Mouse (Mus musculus) heart, adult 8-10 months (tissue): ENCODE measurements at regions not wholly inside any gene's neighbourhood (a gene's known extent, or its start where the extent isn't known, plus 50 kb on each side); places are given as distances from the start of the nearest gene placed in this dataset.
A peak's percentile ranks its signal among the peaks of the same experiment; 100 is the strongest.
"Not testable (repeated sequence)": the region's sequence is repeated elsewhere in the genome, so short reads cannot be mapped to it uniquely, and the experiment has no call there.

Experiments used
- DNase-seq: peaks from one replicate; pipeline ENCODE4 v3.0.0; 2022; ENCODE audit warnings: low spot score

DNA sequence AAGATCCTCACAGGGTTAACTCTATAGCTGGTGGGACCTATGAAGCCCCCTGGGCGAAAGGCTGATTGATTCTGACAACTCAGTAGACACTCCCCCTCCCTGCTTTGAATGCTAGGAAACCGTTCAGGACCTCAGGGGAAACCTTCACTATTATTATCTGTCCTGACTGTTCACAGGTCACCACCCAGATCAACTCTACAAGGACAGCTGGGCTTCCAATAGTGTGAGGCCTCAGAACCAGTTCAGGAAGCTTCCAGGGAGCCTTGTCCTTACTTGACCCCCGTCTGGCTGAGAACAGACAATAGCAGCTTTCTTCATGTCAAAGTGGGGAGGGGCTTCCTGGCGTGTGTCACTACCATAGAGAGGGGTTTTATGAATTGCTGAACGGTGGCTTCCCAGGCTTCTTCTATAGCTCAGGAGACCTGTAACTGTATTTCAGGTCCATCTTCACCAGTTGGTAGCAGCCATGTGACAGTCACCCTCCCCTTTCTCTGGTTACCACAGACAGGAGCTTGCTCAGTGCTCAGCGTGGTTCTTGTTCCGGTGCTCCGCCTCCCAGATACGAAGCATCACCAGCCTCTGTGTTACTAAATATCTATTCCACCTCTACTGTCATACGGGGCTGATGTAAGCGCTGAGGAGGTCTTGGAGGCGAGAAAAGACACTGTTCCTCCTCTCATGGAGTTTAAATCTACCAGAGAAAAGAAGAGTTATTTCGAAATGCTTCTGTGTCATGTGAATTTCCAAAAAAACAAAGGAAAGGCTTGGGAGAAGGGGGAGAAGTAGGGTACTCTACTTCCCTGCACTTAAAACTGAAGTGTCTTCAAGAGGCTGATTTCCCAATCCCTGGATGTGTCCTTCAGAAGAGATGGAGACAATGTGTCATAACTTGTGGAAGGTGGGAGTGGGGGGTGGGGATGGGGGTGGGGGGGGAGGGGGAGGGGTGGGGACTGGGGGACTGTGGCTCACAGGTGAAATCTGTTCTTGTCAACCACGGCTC, 96.9 kb downstream of the Vcpkmt start:
- peak; percentile 83 for DNase-seq

DNA sequence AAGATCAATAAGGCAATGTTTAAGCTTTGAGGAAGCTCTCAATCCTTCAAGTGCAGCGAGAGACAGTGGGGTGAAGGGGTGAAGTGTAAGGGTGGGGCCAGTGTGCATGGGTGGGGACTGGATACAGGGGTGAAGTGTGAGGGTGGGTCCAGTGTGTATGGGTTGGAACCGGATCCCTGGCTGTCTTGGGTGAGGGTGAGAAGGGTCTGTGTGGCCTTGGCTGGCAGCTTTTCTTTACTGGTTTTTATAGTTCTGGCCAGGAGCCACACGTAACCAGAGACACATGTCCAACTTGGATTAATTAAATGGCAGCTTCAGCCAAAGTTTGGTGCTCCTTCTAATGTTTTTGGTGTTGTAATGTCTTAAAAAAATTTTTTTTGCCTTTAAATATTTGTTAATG, 101.4 kb downstream of the Vcpkmt start:
- no peak for DNase-seq

DNA sequence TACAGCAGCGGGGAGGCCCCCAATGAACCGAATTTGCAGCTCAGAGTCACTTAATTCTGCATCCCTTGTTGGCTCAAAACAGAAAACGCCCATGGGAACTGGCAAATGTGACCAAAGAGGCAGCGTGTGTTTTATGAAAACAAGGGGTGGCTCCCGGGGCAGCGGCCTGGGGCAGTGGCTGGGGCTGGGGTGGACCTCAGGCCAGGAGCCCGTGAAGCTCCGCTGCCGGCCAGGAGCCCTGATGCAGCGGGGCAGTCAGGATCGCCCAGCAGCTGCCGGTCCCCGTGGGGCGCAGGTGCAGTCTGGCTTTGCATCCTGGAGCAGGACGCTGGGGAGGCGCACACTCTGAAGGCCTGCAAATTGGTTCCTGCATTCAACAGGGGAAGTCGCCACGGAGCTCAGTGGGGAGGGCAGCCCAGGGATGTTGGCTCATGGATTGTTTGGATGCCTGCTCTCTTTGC, 104.4 kb upstream of the Gm9887 start:
- no peak for DNase-seq

DNA sequence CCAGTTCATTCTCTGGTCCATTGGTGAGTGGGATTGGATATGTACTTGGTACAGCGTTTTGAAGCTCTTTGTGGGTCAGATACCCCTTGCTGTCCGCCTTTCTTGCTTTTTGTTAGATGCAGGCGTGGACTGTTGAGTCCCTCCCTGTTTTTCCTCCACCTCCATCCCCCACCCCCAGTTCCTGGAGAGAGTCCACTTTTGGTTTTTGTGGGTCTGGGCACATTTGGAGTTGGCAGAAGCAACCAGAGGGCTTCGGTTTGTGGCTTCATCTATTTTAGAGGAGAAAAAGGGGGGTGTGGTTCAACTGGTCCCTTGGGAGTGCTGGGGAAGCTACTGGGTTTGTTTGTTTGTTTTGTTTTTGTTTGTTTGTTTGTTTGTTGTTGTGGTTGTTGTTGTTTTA, 103.9 kb upstream of the Gm9887 start:
- no peak for DNase-seq

DNA sequence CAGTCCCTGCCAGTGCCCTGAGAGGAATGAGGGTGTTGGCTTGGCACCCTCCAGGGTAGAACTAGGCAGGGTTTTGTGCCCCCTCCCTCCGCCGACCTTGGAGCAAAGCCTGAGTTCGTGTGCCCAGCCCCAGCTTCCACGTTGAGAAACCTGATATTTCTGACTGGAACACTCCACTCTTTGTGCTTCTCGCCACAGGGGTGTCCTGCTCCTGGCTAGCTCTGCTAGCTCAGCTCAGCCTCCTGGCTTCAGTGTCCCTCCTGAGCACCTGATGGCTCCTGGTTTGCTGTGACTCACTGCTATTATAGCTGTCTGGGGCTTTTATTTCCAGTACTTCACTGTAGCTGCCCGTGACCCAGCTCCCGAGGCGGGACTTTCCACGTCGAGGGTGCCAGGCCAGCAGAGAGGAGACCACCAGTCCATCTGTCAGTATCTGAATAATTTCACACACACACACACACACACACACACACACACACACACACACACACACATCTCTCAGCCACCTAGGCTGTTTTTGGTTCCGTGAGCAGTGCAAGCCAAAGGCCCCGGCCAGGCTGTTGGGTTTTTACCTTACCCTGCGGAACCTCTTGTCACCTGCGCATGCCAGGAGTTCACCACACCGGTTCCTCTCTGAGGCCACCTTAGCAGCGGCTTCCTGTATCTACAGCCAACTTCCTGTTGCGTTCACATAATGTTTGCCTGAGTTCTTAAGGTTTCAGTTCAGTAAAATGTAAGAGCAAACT, 102.8 kb upstream of the Gm9887 start:
- no peak for DNase-seq

DNA sequence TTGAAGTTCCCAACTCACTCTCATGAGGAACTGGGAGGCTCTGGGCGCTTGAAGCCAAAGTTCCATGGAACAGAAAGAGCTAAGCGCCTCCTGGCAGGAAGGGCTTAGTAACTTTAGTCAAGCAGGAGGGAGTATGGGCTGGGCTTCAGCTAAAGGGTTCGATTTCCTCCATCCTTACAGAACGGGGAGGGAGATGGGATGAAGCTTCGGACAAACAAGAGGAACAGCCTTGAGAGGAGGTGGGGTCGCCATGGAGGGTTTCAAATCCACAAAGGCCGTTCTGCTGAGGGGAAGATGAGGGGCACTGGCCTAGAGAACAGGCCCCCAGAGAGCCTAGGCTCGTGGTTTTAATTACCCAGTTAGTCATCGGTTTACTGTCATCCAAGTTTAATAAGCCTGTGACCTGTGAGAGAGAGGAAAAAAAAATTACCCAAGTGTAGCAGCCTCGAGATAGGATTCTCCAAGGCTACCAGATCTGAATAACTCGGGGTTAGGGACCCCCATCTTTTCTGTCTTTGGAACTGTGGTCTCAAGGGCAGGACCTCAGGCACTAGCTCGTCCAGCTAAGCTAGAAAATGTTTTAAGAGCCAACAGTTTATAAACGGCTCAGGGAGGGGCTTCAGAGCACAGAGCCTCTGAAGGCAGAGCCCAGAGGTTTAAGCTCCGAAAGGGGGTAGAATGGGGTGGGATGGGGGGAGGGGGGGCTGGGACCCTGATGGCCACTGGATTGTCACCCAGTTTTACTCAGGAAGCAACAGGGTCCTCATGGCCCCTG, 102.1 kb upstream of the Gm9887 start:
- peak; percentile 63 for DNase-seq

DNA sequence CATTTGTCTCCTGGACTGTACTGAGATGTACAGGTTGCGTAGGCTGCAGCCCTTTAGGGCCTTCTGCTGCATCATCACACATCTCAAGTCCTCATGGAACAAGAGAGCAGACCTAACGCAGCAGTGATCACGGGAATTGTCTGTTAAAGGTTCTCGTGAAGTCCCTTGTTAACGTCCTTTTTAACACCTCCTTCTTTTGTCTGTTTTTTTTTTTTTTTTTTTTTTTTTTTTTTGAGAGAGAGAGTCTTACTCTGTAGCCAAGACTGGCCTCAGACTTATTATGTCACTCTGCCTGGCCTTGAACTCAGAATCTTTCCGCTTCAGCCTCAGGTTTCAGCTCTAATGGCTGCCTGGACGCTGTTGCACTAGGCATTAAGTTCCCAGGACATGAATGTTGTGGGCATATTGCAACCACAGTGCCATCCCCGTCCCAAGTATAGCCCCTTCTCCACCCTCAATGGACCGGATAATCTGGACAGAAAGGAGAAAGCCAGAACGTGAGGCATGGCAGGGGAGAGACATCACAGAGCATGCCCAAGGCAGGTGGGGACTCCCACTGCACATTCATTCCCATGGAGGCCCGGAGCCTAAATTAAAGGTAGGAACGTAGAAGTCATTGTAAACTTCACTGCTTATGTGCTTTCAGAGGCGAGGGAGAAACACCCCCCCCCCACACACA, 101.3 kb upstream of the Gm9887 start:
- DNase-seq, result no peak

DNA sequence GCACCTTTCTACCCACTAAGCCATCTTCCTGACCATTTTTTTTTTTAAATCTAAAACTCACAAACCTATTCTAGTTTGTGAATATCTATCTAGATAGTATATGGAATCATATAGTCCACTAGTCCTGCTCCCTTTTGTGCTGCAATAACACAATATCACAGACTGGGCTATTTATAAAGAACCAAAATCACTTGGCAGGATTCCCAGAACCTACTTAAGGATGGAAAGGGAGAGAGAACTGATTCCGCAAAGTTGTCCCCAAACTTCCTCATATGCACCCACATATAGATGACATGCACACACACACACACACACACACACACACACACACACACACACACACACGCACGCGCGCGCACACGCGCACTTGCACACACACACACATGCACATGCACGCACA, 100.7 kb upstream of the Gm9887 start:
- DNase-seq, result peak; percentile 52

DNA sequence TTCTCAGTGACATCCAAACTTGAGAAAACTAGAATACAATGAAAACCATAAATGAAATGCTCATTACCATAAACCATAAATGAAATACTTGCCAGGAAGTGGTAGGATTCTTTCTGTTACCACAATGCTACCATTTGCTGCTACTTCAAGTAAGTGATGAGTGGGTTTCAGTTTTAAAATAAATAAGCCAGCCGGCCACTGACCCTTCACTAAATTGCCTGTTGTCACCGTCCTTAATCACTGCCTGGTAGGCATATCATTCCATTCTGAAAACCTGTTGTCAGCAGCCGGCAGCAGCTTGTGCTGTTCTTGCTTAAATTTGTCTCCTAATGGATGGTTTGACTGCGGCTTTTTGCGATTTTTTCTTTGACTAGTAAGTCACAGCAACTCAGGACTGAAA, 99.6 kb upstream of the Gm9887 start:
- no peak for DNase-seq

DNA sequence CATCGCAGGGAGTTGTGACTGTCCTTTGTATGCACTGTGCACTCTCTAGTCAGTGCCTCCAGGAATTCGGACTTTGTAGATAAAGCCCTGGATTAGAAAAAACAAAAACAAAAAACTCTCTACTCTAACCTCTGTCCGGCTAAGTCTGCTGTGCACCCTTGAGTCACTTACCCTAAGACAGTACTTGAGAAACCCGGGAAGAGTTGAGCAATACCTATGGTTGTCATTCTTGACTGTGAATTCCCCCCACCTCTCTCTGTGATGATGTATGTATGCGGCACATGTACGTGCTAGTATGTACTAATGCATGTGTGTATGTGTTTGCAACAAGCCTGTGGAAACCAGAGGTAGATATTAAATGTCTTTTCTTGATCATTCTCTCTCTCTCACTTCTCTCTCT, 96.7 kb upstream of the Gm9887 start:
- DNase-seq, result no peak

DNA sequence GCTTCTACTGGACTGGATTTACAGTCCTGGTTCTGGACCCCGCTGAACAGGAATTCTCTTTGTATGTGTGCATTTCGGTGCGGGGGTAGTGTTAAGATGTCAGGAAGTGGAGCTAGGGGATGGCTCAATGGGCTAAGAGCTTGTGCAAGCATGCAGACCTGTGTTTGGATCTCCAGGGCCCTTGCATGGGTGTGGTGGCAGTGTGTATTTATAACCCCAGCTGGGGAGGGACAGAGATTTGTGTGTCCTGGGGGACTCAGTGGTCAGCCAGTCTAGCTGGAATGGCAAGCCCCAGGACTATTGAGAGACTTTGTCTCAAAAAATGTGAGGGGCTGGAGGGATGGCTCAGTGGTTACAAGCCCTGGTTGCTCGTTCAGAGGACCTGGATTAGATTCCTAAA, 95.1 kb upstream of the Gm9887 start:
- DNase-seq, result no peak

DNA sequence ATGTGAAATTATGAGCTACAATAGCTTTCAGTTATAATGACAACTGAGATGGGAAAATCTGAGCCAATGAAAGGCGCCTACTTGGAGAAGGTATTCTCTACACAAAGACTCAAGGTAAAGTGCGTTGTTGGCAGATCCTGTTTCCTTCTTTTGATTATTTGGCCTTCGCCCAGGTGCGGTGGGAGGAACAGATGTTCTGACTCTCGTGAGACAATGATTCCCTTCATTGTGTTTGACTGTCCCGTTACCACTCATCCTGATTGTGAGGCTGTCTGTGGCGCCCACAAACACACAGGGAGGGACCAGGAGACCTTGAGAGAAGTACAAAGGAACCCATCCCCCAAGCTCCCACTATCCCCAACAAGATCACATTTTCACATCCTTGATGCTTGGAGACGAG, 92.6 kb upstream of the Gm9887 start:
- DNase-seq, result no peak

DNA sequence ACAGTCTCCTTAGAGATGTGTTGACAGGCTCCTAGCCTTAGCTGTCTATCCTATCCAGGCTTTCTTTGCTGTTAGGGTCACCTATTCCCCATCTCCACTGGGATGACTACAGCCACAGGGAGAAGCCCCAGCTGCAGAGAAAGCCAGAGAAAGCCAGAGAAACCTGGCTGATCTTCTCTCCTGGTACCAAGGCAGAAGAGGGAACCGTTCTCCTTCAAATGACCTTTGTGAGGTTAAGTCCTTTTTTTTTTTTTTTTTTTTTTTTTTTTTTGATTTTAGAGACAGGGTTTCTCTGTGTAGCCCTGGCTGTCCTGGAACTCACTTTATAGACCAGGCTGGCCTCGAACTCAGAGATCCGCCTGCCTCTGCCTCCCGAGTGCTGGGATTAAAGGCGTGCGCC, 91.1 kb upstream of the Gm9887 start:
- not testable (repeated sequence) for DNase-seq

DNA sequence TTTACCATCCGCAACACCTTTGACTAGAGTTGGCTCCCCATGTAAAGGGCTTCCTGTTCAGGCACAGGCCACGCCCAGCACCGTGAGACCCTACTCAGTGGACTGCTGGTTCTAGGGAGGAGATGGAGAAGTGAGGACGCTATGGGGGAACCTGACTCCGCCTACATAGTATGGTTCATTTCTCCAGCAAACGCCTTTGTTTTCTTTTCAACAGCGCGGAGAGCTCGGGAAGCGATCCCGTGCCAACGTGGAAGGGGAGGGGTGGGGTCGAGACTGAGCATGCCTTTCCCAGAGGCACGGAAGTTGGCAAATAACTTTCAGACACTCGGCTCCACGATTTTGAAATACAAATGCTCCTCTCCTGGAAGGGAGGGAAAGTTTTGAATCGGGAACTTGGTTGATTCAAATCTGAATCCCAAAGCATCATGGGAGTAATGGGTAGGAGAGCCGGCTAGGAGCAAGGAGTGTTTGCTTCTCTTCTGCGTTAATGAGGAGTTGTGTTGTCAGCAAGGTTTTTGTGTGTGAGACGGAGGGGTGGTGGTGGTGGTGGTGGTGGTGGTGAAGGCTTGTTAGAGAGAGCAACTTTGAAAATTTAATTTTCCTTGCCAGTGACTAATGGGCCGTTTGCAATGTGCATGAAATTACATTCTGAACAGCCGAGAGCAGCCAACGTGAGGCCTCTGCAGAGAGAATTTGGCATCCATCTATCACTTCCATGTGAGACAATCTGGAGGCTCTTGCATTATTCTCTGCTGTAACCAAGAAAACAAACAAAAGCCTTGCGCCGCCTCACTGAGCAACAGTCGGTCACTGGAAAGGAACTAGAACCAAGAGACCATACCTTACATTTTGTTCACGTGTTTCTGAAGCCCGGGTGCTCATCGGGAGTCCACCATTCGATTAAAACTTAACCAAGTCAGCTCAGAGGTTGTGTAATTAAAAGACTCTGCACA, 89.9 kb upstream of the Gm9887 start:
- peak; percentile 75 for DNase-seq

DNA sequence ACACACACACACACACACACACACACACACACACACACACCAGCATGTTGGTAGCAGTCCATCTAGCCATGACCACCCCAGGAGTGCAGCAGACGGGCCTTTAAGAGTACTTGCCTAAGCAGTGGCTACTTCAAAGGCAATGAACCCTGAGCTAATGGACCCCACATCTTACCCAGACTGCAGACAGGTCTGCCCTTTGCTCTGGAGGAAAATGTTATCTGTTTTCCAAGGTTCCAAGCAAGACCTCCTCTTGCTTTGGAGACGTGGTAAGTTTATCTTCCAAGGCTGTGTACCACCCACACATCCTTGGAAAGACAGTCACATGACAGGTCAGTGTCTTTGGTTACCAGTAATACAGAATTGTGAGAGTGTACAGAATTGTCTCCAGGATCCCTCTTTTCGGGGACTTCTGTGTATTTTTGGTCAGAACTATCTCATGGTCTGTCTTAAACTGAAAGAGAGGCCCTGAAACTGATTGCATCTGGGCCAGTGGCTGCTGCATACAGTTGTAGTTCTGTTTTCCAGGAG, 88.4 kb upstream of the Gm9887 start:
- no peak for DNase-seq

DNA sequence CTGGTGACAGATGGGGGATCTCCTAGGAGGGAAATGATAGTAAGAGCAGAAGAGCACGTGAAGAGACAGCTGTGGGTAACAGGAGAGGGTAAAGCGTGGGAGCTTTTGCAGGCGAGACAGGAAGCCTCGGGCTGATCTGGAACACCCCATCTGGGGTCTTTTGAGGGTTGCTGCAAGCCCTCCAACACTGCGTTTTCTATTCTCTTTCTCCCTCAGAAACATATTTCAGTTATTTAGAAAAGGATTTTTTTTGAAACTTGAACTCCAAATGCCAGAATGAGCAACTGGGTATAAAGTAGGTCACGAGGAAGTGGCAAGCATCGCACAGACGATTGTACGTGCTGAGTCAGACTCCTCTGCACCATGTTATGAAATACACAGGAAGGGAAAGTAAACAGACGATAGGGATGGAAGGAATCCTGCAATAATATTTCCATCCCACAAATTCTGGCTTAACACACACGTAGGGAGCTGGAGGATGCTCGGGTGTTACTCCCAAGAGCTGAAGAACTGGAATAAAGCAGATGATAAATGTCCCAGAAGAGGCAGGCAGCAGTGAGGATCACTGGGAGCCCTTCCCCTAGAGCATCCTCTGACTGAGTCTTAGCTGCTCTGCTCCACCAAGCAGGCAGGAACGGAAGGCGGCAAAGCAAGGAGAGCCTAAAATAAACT, 86.0 kb upstream of the Gm9887 start:
- DNase-seq, result peak; percentile 78

DNA sequence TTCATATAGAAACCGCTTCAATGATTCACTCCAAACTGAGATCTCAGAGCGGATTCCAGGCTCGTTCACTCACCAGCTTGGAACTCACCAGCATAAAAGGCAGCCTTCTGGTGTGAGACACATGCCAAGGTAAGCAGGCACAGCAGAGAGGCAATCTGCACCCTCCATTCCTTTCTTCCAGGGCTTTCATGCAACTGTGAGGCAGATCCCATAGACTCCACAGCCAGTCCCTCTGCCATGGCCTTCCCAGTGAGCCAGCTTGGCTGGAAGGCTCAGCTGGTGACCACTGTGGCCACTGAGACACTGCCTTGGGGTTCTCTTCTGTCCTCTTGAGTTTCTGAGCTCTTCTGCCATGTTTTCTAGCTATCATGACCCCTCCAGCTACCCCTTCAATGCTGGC, 84.5 kb upstream of the Gm9887 start:
- DNase-seq, result no peak

DNA sequence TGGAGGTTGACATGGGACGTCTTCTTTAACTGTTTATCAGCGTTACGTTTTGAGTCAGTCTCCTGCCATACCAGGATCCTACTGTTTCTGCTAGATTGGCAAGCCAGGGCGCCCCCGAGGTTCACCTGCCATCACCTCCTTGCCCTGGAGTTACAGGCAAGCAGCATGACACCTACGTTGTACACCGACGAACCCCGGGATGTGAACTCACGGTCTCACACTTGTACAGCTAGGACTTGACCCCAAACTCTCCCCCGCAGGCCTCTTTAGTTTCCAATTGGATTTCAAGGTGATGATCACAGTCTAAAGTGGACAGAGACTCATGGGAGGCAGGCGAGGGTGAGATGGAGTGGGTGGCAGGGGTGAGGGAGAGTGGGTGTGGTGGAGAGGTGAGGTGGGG, 83.9 kb upstream of the Gm9887 start:
- DNase-seq, result no peak

DNA sequence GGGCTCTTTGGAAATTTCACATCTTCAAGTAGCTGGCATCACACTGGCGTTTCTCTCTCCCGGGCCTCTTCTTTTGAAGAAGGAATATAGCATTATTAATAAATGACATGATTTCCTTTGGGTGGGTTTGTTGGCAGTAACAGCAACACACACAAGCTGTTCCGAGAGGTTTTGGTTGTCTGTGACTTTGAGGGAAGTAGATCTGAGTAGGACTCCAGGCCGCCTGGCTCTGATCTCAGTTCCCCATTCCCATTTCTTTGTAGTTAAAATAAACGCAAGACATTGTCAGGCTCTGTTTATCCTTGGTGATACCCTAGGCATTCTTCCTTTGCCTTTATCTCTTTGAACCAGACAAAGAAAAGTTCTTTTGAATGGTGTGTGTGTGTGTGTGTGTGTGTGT, 83.3 kb upstream of the Gm9887 start:
- no peak for DNase-seq
